Mouse (Mus musculus): ENCODE data around the gene Ifngr1.

Gene Ifngr1

GRCm38 (mm10) chr10:19591641-19592441 is at the start of gene Ifngr1:
Gene Ifngr1, plus strand, starts transcription at chr10:19591949.
- DNase-seq (ENCODE audit: low spot score): peak; percentile 99

- no peak for DNase-seq (ENCODE audit: low spot score)
These were observed 44.9 kb upstream of the Ifngr1 start for GRCm38 (mm10) chr10:19546825-19547224.

- no peak for DNase-seq (ENCODE audit: low spot score)
These were observed 43.7 kb upstream of the Ifngr1 start for GRCm38 (mm10) chr10:19548016-19548415.

- no peak for DNase-seq (ENCODE audit: low spot score)
These were observed 43.3 kb upstream of the Ifngr1 start for GRCm38 (mm10) chr10:19548491-19548890.

GRCm38 (mm10) chr10:19551585-19551984 is 40.2 kb upstream of the Ifngr1 start:
- DNase-seq (ENCODE audit: low spot score): no peak

GRCm38 (mm10) chr10:19553857-19554256 is 37.9 kb upstream of the Ifngr1 start:
- no peak for DNase-seq (ENCODE audit: low spot score)

GRCm38 (mm10) chr10:19557696-19558095 is 34.1 kb upstream of the Ifngr1 start:
- DNase-seq (ENCODE audit: low spot score): no peak

- no peak for DNase-seq (ENCODE audit: low spot score)
These were observed 32.1 kb upstream of the Ifngr1 start for GRCm38 (mm10) chr10:19559565-19560165.

GRCm38 (mm10) chr10:19562598-19562997 is 29.2 kb upstream of the Ifngr1 start:
- DNase-seq (ENCODE audit: low spot score): no peak

- DNase-seq (ENCODE audit: low spot score): no peak
These were observed 28.3 kb upstream of the Ifngr1 start for GRCm38 (mm10) chr10:19563443-19563861.

- DNase-seq (ENCODE audit: low spot score): no peak
These were observed 24.3 kb upstream of the Ifngr1 start for GRCm38 (mm10) chr10:19567481-19567880.

- no peak for DNase-seq (ENCODE audit: low spot score)
These were observed 21.5 kb upstream of the Ifngr1 start for GRCm38 (mm10) chr10:19570288-19570687.

- no peak for DNase-seq (ENCODE audit: low spot score)
These were observed 21.0 kb upstream of the Ifngr1 start for GRCm38 (mm10) chr10:19570716-19571115.

GRCm38 (mm10) chr10:19577571-19577970 is 14.2 kb upstream of the Ifngr1 start:
- DNase-seq (ENCODE audit: low spot score): no peak

GRCm38 (mm10) chr10:19578001-19578400 is 13.7 kb upstream of the Ifngr1 start:
- DNase-seq (ENCODE audit: low spot score): no peak

GRCm38 (mm10) chr10:19578409-19578986 is 13.3 kb upstream of the Ifngr1 start:
- no peak for DNase-seq (ENCODE audit: low spot score)

- DNase-seq (ENCODE audit: low spot score): no peak
These were observed 11.1 kb upstream of the Ifngr1 start for GRCm38 (mm10) chr10:19580660-19581059.

GRCm38 (mm10) chr10:19581844-19582582 is 9.7 kb upstream of the Ifngr1 start:
- no peak for DNase-seq (ENCODE audit: low spot score)

GRCm38 (mm10) chr10:19582806-19583430 is 8.8 kb upstream of the Ifngr1 start:
- DNase-seq (ENCODE audit: low spot score): no peak

GRCm38 (mm10) chr10:19584064-19584463 is 7.7 kb upstream of the Ifngr1 start:
- no peak for DNase-seq (ENCODE audit: low spot score)

GRCm38 (mm10) chr10:19584846-19585245 is 6.9 kb upstream of the Ifngr1 start:
- no peak for DNase-seq (ENCODE audit: low spot score)

- no peak for DNase-seq (ENCODE audit: low spot score)
These were observed 5.9 kb upstream of the Ifngr1 start for GRCm38 (mm10) chr10:19585860-19586259.
